In the genomic region with DNA sequence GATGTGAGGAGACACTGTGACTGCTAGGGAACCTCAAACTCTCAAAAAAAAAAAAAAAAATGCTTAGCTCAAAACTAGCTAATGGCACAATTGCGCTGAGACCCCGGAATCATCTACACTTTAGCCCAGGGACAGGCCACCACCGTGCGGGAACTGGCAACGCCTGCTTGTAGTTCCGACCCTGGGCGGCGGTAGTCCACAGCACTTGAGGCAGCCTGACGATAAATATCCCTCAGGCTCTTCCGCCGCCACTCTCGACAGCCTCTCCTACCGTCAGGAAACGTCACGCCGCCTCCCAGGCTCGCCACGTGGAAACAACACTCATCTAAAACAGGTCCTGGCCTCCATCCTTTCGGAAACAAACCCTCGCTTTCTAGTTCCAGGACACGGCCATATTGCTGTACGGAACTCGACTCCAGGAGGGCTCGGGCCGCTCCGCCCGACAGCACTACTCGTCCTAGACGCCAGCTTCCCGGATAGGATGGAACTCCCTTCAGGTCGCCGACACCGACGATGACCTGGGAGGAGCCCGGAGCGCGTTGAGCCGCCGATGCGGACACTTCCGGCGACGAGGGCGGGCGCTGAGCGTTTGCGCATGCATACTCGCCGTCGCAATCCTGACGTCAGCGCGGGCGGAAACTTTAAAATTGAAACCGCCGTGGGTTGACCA, we compare ENCODE assay signal across 8 mouse cellular contexts. TPM values are rescaled to one million over a fixed set of nuclear protein-coding genes. Genes with fewer than 3 reads are reported as not detected.
DNase-seq lines count a peak whose midpoint lies in the region; ATAC-seq lines count a peak whose summit lies in the region.

A gene (minus strand): TSS at position 554 of the 670 bp plus-strand sequence.

- WGBS in hindbrain, embryonic 14.5 days = under 1% methylated on average over 56 of the region's 56 CpGs

- H3K4me3 ChIP-seq in hindbrain, embryonic 14.5 days (replicated peaks; ENCODE audit: low read length) = peak within 1 kb of the TSS; percentile 54

- H3K36me3 ChIP-seq in hindbrain, embryonic 14.5 days (replicated peaks; ENCODE audit: control insufficient read depth, insufficient read depth) = 0 out of 2 replicates have a peak, but pooled peaks cover 3% of the 10 kb centered on the region

- peak within 1 kb of the TSS; percentile 87 for H3K27ac ChIP-seq in hindbrain, embryonic 14.5 days

- H3K4me1 ChIP-seq in hindbrain, embryonic 14.5 days (replicated peaks; ENCODE audit: control insufficient read depth, insufficient read depth, low read length) = peaks cover 13% of the 10 kb centered on the region

- no peaks in the 10 kb centered on the region for H3K9me3 ChIP-seq in hindbrain, embryonic 14.5 days (ENCODE audit: control insufficient read depth, low read length)

- H3K4me2 ChIP-seq in hindbrain, embryonic 14.5 days (replicated peaks) = peak within 1 kb of the TSS; percentile 76

- peak; percentile 99 for ATAC-seq in hindbrain, embryonic 14.5 days (ENCODE audit: low FRiP score)

- no peaks in the 10 kb centered on the region for H3K27me3 ChIP-seq in hindbrain, embryonic 14.5 days (ENCODE audit: control insufficient read depth, insufficient read depth, low read length)

- peak; percentile 95 for DNase-seq in R1 (ENCODE audit: low read depth, low spot score)
- DNase-seq in cerebellum, postnatal 25 days = peak; percentile 92 to 95
- peak; percentile 84 to 86 for DNase-seq in frontal cortex, postnatal 25 days (ENCODE audit: low spot score in 2 of 2)
- DNase-seq in hindbrain, embryonic 14.5 days (ENCODE audit: low spot score) = peak; percentile 94
- DNase-seq in layer of hippocampus, postnatal 36 days = peak; percentile 91 to 93
- DNase-seq in lung, postnatal 36 days = peak; percentile 95
- peak; percentile 96 for DNase-seq in retina, postnatal 1 day
- DNase-seq in urinary bladder, adult 18-20 months (ENCODE audit: low spot score in 2 of 2) = peak; percentile 78 to 89

- peak within 1 kb of the TSS; percentile 72 for H3K9ac ChIP-seq in hindbrain, embryonic 14.5 days

RNA-seq across cellular contexts. Expression of the gene that starts here (rescaled TPM):
- 24.1 and 24.9 TPM in 2 replicates for polyA plus RNA-seq in hindbrain, embryonic 14.5 days (2014; fragmentation: Nextera tagmentation; extraction: Ambion mirVana)
- 10 to 100 TPM; 16.1 to 16.2 TPM for total RNA-seq in layer of hippocampus, postnatal 36 days (2021)

Comparison
In these comparisons a context has a peak if more than half of its experiments do, and no peak if none do; other contexts are left out.
1. Peak in every context shown above with its lines: DNase-seq, ATAC-seq, H3K4me3 ChIP-seq and H3K27ac ChIP-seq.